Mouse (Mus musculus): ENCODE results near the gene Fgd3. TPM values are rescaled to one million over a fixed set of nuclear protein-coding genes. Genes with fewer than 3 reads are reported as not detected.
A peak's percentile ranks its signal among the peaks of the same experiment; 100 is the strongest.

The Fgd3 gene
- polyA plus RNA-seq, 1 experiment = 8.5 TPM

DNA sequence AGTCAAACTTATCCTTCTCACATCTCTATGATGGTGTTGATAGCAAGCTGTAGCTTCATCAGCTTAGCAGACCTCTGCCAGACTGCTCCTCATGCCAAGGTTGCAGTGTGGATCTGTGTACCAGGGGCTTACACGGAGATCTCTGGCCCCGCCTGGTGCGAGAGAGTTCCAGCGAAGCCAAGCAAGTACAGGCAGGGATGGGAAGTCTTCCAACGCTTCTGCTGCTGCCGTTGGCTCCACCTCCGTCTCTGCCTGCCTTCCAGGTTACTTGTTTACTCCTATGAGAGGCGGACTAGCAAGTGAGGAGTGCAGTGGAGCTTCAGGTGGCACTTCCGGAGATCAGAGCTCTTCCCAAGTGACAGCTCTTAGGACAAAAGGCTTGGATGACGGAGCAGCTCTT, 95.8 kb downstream of the Fgd3 start:
- TF ChIP-seq POLR2A (IDR thresholded peaks at IDR 0.05; ENCODE audit: low read depth, low read length) = no peak
- no peak for TF ChIP-seq CTCF (IDR thresholded peaks at IDR 0.05; ENCODE audit: borderline replicate concordance, insufficient read depth, low read length)
- H3K27ac ChIP-seq (ENCODE audit: insufficient read depth, low read length) = no peak overlapping the region
- H3K4me3 ChIP-seq (ENCODE audit: insufficient read depth, low read length) = no peak overlapping the region
- H3K4me1 ChIP-seq (ENCODE audit: control insufficient read depth, insufficient read depth, low read length) = no peaks in the 10 kb centered on the region

DNA sequence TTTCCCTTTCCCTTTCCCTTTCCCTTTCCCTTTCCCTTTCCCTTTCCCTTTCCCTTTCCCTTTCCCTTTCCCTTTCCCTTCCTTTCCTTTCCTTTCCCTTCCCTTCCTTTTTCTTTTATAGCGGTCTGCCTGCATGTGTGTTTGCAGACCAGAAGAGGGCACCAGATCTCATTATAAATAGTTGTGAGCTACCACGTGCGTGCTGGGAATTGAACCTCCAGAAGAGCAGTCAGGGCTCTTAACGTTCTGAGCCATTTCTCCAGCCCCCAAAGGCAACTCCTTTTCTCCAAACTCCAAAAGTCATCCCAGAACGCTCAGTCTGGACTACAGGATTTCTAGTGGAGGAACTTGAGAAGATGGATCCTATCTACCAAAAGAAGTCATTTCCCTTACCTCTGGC, 99.2 kb downstream of the Fgd3 start:
- Histone ChIP-seq H3K4me3 (ENCODE audit: insufficient read depth, low read length) (no peak overlapping the region), H3K27ac (ENCODE audit: insufficient read depth, low read length) (no peak overlapping the region), H3K4me1 (ENCODE audit: control insufficient read depth, insufficient read depth, low read length) (peaks cover 3% of the 10 kb centered on the region; the same call in 1 of the 2 replicates)
- no peak for TF ChIP-seq CTCF (IDR thresholded peaks at IDR 0.05; ENCODE audit: borderline replicate concordance, insufficient read depth, low read length)
- no peak for TF ChIP-seq POLR2A (IDR thresholded peaks at IDR 0.05; ENCODE audit: low read depth, low read length)

DNA sequence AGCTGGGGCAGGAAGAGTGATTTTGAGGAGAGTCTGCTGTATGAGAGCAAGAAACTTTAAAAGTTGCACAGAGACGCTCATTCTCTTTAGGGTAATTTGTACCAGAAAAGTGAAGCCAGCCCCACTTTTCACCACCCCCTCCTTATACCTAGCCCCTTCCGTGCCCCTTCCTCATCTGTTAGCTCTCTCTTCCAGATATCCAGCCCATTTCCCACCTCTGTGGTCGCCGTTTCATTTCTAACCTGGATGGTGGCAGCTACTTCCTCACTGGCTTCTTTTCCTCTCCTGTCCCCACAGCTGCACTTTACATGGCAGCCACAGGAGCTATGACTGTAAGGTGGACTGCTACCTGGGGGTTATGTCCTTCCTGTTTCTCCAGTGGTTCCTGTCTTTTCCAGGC, 100.7 kb downstream of the Fgd3 start:
- no peak overlapping the region for H3K27ac ChIP-seq (ENCODE audit: insufficient read depth, low read length)
- peaks cover 7% of the 10 kb centered on the region; the same call in 1 of the 2 replicates for H3K4me1 ChIP-seq (ENCODE audit: control insufficient read depth, insufficient read depth, low read length)
- TF ChIP-seq POLR2A (IDR thresholded peaks at IDR 0.05; ENCODE audit: low read depth, low read length) (no peak), CTCF (IDR thresholded peaks at IDR 0.05; ENCODE audit: borderline replicate concordance, insufficient read depth, low read length) (no peak)
- H3K4me3 ChIP-seq (ENCODE audit: insufficient read depth, low read length) = no peak overlapping the region

DNA sequence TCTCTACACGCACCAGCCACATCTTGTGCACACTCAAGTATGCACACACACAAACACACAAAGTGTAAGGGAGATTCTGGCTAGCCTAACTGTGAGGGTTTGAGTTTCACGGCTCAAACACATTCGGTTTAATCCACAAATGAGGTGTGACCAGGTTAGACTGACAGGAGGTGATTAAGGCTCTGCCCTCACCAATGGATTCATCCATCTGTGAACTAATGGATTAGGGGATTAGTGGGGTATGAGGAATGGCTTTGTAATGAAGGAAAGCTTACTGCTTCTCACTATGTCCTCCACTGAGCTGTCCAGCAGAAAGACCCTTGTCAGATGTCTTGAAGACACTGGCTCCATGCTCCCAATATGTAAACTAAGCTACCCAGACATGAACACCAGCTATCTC, 101.5 kb downstream of the Fgd3 start:
- Histone ChIP-seq H3K4me1 (ENCODE audit: control insufficient read depth, insufficient read depth, low read length) (peaks cover 11% of the 10 kb centered on the region; the same call in 1 of the 2 replicates), H3K4me3 (ENCODE audit: insufficient read depth, low read length) (no peak overlapping the region), H3K27ac (ENCODE audit: insufficient read depth, low read length) (no peak overlapping the region)
- no peak for TF ChIP-seq POLR2A (IDR thresholded peaks at IDR 0.05; ENCODE audit: low read depth, low read length)
- no peak for TF ChIP-seq CTCF (IDR thresholded peaks at IDR 0.05; ENCODE audit: borderline replicate concordance, insufficient read depth, low read length)

DNA sequence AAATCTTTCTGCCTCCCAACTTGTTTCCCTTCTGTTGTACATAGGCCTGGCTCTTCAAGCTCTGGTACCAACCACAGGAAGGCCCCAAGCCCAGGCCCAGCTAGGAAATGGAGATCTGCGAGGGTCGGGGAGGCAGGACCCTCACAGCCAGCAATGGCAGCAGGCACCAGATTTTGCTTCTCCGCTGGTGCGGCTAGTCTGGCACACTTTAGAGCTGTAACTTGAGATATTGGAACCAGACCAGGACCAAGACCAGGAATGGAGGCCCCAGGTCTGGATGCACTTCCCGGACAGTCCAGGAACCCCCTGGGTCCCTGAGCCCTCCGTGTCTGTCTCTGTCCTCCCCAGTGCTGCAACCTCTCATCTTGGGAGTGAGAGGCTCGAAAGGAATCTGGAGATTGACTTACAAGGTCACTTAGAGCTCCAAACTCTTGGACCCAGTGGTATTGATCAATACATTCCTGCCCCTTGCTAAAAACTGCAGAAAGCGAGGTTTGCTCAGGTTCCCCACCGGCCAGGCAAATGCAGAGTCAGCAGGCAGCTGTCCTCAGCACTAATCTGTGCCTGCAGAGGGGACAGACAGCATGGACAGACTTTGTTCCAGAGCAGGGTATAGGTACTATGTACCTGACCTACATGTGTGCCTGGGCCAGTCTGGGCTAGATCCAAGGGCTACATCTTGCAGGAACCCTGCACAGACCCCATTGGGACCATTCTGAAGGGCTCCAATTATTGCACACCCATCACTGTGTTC, 103.1 kb downstream of the Fgd3 start:
- Histone ChIP-seq H3K27ac (ENCODE audit: insufficient read depth, low read length) (no peak overlapping the region), H3K4me3 (ENCODE audit: insufficient read depth, low read length) (no peak overlapping the region)
- TF ChIP-seq CTCF (IDR thresholded peaks at IDR 0.05; ENCODE audit: borderline replicate concordance, insufficient read depth, low read length) = no peak
- TF ChIP-seq POLR2A (IDR thresholded peaks at IDR 0.05; ENCODE audit: low read depth, low read length) = no peak

DNA sequence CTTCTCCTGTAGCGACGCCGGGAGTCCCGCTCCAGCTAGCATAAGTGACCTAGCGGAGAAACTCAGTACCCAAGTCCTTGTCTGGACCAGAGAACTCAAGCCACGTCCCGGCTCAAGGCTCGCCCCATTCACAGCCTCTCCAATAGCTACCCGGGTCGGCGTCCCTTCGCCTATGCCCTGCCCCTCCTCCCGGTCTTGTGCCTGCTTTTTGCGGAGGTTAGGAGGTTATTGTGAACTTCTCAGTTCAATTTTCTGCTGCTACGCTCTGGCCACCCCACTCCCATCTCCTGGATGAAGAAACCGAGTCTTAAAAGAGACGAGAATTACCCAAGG, 103.9 kb downstream of the Fgd3 start:
- Histone ChIP-seq H3K27ac (ENCODE audit: insufficient read depth, low read length) (peak overlapping the region; percentile 38; the same call in 1 of the 2 replicates), H3K4me3 (ENCODE audit: insufficient read depth, low read length) (peak overlapping the region; percentile 50), H3K4me1 (ENCODE audit: control insufficient read depth, insufficient read depth, low read length) (peaks cover 26% of the 10 kb centered on the region)
- TF ChIP-seq CTCF (IDR thresholded peaks at IDR 0.05; ENCODE audit: borderline replicate concordance, insufficient read depth, low read length) = no peak
- TF ChIP-seq POLR2A (IDR thresholded peaks at IDR 0.05; ENCODE audit: low read depth, low read length) = no peak

More for the DNA sequence above, 103.1 kb downstream of the Fgd3 start:
- peaks cover 18% of the 10 kb centered on the region for H3K4me1 ChIP-seq (ENCODE audit: control insufficient read depth, insufficient read depth, low read length)

DNA sequence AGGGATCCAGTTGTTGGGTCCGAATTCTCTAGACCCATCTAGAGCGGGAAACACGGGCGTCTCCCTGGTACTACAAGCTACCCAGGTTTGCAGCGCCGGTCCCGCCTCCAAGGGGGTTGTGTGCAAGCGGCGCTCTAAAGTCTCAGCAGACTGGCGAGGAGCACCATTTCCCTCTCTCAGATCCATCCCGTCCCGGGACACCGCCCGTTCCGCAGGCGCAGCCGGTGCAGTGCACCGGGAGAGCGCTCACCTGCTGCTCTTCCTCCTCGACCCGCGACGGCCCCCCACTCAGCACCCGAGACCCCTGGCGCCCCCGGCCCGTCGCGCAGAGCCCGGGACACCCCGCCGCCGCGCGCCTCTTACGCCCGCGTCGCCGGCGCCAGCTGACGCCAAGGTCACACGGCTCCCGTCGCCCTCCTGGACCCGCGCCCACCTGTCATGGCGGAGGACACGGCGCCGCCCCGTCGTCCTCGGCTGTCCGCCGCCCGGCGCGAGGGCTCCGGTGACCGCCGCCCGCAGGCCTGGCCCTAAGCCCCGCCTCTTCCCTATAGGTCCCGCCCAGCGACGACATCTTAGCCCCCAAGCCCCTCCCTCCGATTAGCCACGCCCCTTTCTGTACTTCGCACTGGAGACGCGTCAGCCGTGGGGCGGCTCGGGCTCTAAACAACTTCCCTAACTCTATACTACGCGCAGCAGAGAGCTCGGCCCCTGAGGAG, 104.4 kb downstream of the Fgd3 start, which contains the start of gene Card19:
Card19 (minus strand) TSS at position 534 of the 716 bp plus-strand sequence.
- no peak for TF ChIP-seq CTCF (IDR thresholded peaks at IDR 0.05; ENCODE audit: borderline replicate concordance, insufficient read depth, low read length)
- peak; percentile 75 for TF ChIP-seq POLR2A (IDR thresholded peaks at IDR 0.05; ENCODE audit: low read depth, low read length)
- Histone ChIP-seq H3K4me3 (ENCODE audit: insufficient read depth, low read length) (peak within 1 kb of the TSS; percentile 53), H3K4me1 (ENCODE audit: control insufficient read depth, insufficient read depth, low read length) (peaks cover 30% of the 10 kb centered on the region), H3K27ac (ENCODE audit: insufficient read depth, low read length) (peak within 1 kb of the TSS; percentile 38)

DNA sequence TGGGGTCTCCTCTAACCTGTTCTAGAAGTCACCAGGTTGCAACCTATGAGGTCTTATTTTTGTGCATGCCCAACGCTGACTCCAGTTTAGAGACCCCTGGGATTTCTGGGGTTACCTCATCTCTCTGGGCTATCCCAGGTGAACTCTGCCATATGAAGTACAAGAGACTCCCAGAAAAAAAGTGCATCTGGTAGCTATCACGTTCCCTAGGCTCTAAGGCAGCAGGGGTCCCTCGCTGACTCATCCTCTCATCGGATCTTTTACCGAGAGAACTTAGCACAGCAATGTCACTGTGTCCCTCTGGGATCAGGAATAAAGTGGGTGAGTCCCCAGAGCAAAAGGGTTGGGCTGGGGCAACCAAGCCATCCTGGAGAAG, 105.0 kb downstream of the Fgd3 start:
- Histone ChIP-seq H3K4me1 (ENCODE audit: control insufficient read depth, insufficient read depth, low read length) (peaks cover 30% of the 10 kb centered on the region), H3K27ac (ENCODE audit: insufficient read depth, low read length) (no peak overlapping the region), H3K4me3 (ENCODE audit: insufficient read depth, low read length) (peak overlapping the region; percentile 53)
- TF ChIP-seq CTCF (IDR thresholded peaks at IDR 0.05; ENCODE audit: borderline replicate concordance, insufficient read depth, low read length) = no peak
- no peak for TF ChIP-seq POLR2A (IDR thresholded peaks at IDR 0.05; ENCODE audit: low read depth, low read length)

DNA sequence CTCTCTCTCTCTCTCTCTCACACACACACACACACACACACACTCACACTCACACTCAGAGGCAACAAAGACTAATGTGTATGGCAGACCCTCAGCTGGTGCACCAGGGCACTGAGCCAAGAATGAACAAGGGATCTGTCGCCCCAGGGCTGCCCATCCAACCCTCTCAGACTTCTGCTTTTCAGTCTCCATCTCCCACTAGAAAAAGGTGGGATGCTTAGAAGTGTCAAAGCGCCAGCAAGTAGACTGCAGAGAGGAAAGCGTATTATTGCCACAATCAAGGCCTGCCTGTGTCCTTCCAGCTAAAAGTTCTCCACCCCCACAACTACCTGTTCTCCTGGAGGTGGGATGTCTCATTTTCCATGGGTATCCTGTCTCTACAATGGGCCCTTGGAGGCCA, 105.7 kb downstream of the Fgd3 start:
- Histone ChIP-seq H3K27ac (ENCODE audit: insufficient read depth, low read length) (no peak overlapping the region), H3K4me3 (ENCODE audit: insufficient read depth, low read length) (no peak overlapping the region), H3K4me1 (ENCODE audit: control insufficient read depth, insufficient read depth, low read length) (peaks cover 30% of the 10 kb centered on the region)
- TF ChIP-seq POLR2A (IDR thresholded peaks at IDR 0.05; ENCODE audit: low read depth, low read length) (no peak), CTCF (IDR thresholded peaks at IDR 0.05; ENCODE audit: borderline replicate concordance, insufficient read depth, low read length) (no peak)

DNA sequence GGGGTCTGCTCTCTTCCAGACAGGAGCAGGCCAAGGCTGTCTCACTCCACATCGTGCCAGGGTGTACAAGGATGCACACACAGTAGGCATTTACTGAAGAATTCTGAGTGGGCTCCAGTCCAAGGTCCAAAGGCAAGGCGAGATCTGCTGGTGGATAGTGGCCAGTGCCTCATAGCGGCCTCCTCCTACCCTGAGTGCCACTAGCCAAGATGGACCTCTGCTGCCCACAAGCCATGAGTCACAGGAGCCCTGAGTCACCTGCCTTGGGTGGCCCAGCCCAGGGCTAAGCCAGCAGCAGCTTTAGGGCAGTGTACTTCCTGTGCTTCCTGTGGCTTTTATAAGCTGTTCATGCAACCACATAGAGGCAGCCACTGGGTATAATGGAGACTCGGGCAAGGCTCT, 106.6 kb downstream of the Fgd3 start:
- Histone ChIP-seq H3K4me1 (ENCODE audit: control insufficient read depth, insufficient read depth, low read length) (peaks cover 30% of the 10 kb centered on the region), H3K27ac (ENCODE audit: insufficient read depth, low read length) (peak overlapping the region; percentile 12; the same call in 1 of the 2 replicates), H3K4me3 (ENCODE audit: insufficient read depth, low read length) (no peak overlapping the region)
- no peak for TF ChIP-seq POLR2A (IDR thresholded peaks at IDR 0.05; ENCODE audit: low read depth, low read length)
- no peak for TF ChIP-seq CTCF (IDR thresholded peaks at IDR 0.05; ENCODE audit: borderline replicate concordance, insufficient read depth, low read length)
